Mouse (Mus musculus): ENCODE results near the gene Dnajc7. TPM values are rescaled to one million over a fixed set of nuclear protein-coding genes. Genes with fewer than 3 reads are reported as not detected.

Gene Dnajc7
- polyA plus RNA-seq, 1 experiment from 2014 or later = 91.9 TPM

- no peak for DNase-seq (ENCODE audit: low spot score)
- Histone ChIP-seq H3K4me1 (replicated peaks; ENCODE audit: control insufficient read depth, insufficient read depth) (no peaks in the 10 kb centered on the region), H3K27ac (replicated peaks) (no peak overlapping the region), H3K36me3 (ENCODE audit: control insufficient read depth, insufficient read depth, low read length) (peaks cover 7% of the 10 kb centered on the region; the same call in 1 of the 2 replicates), H3K4me3 (ENCODE audit: low read depth, low read length) (no peak overlapping the region), H3K27me3 (ENCODE audit: control insufficient read depth, insufficient read depth, low read length) (no peaks in the 10 kb centered on the region), H3K9ac (ENCODE audit: low read length) (no peak overlapping the region), H3K4me2 (replicated peaks; ENCODE audit: low read depth) (no peak overlapping the region), H3K9me3 (ENCODE audit: control insufficient read depth, low read length) (no peaks in the 10 kb centered on the region)
- no peak for TF ChIP-seq CTCF (IDR thresholded peaks at IDR 0.05; ENCODE audit: low read depth)
- TF ChIP-seq EP300 (optimal IDR thresholded peaks at IDR 0.05) = no peak
- WGBS = 73% methylated on average over 8 of the region's 8 CpGs
- ATAC-seq (ENCODE audit: low FRiP score, low TSS enrichment) = no peak
Measured at GRCm38 (mm10) chr11:100577852-100578599, 41.9 kb downstream of the Dnajc7 start.

GRCm38 (mm10) chr11:100576256-100576655 lies 43.7 kb downstream of the Dnajc7 start:
- Histone ChIP-seq H3K4me2 (replicated peaks; ENCODE audit: low read depth) (peak overlapping the region; percentile 67), H3K9ac (ENCODE audit: low read length) (no peak overlapping the region), H3K27ac (replicated peaks) (no peak overlapping the region), H3K4me3 (ENCODE audit: low read depth, low read length) (no peak overlapping the region), H3K9me3 (ENCODE audit: control insufficient read depth, low read length) (no peaks in the 10 kb centered on the region), H3K4me1 (replicated peaks; ENCODE audit: control insufficient read depth, insufficient read depth) (no peaks in the 10 kb centered on the region), H3K27me3 (ENCODE audit: control insufficient read depth, insufficient read depth, low read length) (no peaks in the 10 kb centered on the region), H3K36me3 (ENCODE audit: control insufficient read depth, insufficient read depth, low read length) (peaks cover 7% of the 10 kb centered on the region; the same call in 1 of the 2 replicates)
- 66% methylated on average over 21 of the region's 21 CpGs for WGBS
- TF ChIP-seq EP300 (optimal IDR thresholded peaks at IDR 0.05) (no peak), CTCF (IDR thresholded peaks at IDR 0.05; ENCODE audit: low read depth) (no peak)
- ATAC-seq (ENCODE audit: low FRiP score, low TSS enrichment) = no peak
- DNase-seq (ENCODE audit: low spot score) = no peak

GRCm38 (mm10) chr11:100575484-100575855 lies 44.5 kb downstream of the Dnajc7 start:
- ATAC-seq (ENCODE audit: low FRiP score, low TSS enrichment) (peak; percentile 8; the same call in 1 of the 2 replicates), DNase-seq (ENCODE audit: low spot score) (no peak)
- Histone ChIP-seq H3K27me3 (ENCODE audit: control insufficient read depth, insufficient read depth, low read length) (no peaks in the 10 kb centered on the region), H3K9ac (ENCODE audit: low read length) (peak overlapping the region; percentile 58), H3K9me3 (ENCODE audit: control insufficient read depth, low read length) (no peaks in the 10 kb centered on the region), H3K4me1 (replicated peaks; ENCODE audit: control insufficient read depth, insufficient read depth) (no peaks in the 10 kb centered on the region), H3K4me3 (ENCODE audit: low read depth, low read length) (peak overlapping the region; percentile 56), H3K4me2 (replicated peaks; ENCODE audit: low read depth) (peak overlapping the region; percentile 67), H3K27ac (replicated peaks) (peak overlapping the region; percentile 69; the same call in 1 of the 2 replicates), H3K36me3 (ENCODE audit: control insufficient read depth, insufficient read depth, low read length) (peaks cover 3% of the 10 kb centered on the region; the same call in 1 of the 2 replicates)
- no peak for TF ChIP-seq EP300 (optimal IDR thresholded peaks at IDR 0.05)
- no peak for TF ChIP-seq CTCF (IDR thresholded peaks at IDR 0.05; ENCODE audit: low read depth)
- WGBS = 25% methylated on average over 2 of the region's 2 CpGs

GRCm38 (mm10) chr11:100574708-100575483 lies 45.1 kb downstream of the Dnajc7 start, which contains the start of gene Cnp:
Cnp (plus strand) TSS chr11:100574904.
- no peaks in the 10 kb centered on the region for H3K9me3 ChIP-seq (ENCODE audit: control insufficient read depth, low read length)
- H3K4me1 ChIP-seq (replicated peaks; ENCODE audit: control insufficient read depth, insufficient read depth) = no peaks in the 10 kb centered on the region
- H3K36me3 ChIP-seq (ENCODE audit: control insufficient read depth, insufficient read depth, low read length) = no peaks in the 10 kb centered on the region
- peak within 1 kb of the TSS; percentile 69 for H3K27ac ChIP-seq (replicated peaks)
- H3K4me2 ChIP-seq (replicated peaks; ENCODE audit: low read depth) = peak within 1 kb of the TSS; percentile 67
- DNase-seq (ENCODE audit: low spot score) = peak; percentile 89
- TF ChIP-seq EP300 (optimal IDR thresholded peaks at IDR 0.05) (no peak), CTCF (IDR thresholded peaks at IDR 0.05; ENCODE audit: low read depth) (peak; percentile 40)
- peak within 1 kb of the TSS; percentile 56 for H3K4me3 ChIP-seq (ENCODE audit: low read depth, low read length)
- H3K9ac ChIP-seq (ENCODE audit: low read length) = peak within 1 kb of the TSS; percentile 58
- H3K27me3 ChIP-seq (ENCODE audit: control insufficient read depth, insufficient read depth, low read length) = no peaks in the 10 kb centered on the region
- WGBS = under 1% methylated on average over 47 of the region's 47 CpGs
- peak; percentile 83 for ATAC-seq (ENCODE audit: low FRiP score, low TSS enrichment)

- DNase-seq (ENCODE audit: low spot score) (no peak), ATAC-seq (ENCODE audit: low FRiP score, low TSS enrichment) (no peak)
- Histone ChIP-seq H3K36me3 (ENCODE audit: control insufficient read depth, insufficient read depth, low read length) (no peaks in the 10 kb centered on the region), H3K9me3 (ENCODE audit: control insufficient read depth, low read length) (no peaks in the 10 kb centered on the region), H3K27ac (replicated peaks) (peak overlapping the region; percentile 41; the same call in 1 of the 2 replicates), H3K4me2 (replicated peaks; ENCODE audit: low read depth) (no peak overlapping the region; the same call in 1 of the 2 replicates), H3K4me3 (ENCODE audit: low read depth, low read length) (0 out of 2 replicates have a peak overlapping the region, but pooled peaks have one; percentile 56), H3K4me1 (replicated peaks; ENCODE audit: control insufficient read depth, insufficient read depth) (no peaks in the 10 kb centered on the region), H3K27me3 (ENCODE audit: control insufficient read depth, insufficient read depth, low read length) (no peaks in the 10 kb centered on the region), H3K9ac (ENCODE audit: low read length) (no peak overlapping the region)
- WGBS = 91% methylated on average over 3 of the region's 3 CpGs
- TF ChIP-seq EP300 (optimal IDR thresholded peaks at IDR 0.05) = no peak
Measured at GRCm38 (mm10) chr11:100574188-100574587, 45.8 kb downstream of the Dnajc7 start.

All from stomach, postnatal 0 days (tissue).